Mouse (Mus musculus) brain, embryonic 14.5 days (tissue): ENCODE data around the gene Gpr62.

Experiments
- CTCF ChIP-seq: fragments of 200-500 bp; IDR thresholded peaks from 2 replicates; pipeline ENCODE4 v1.5.1; 2012; ENCODE audit warnings: inconsistent platforms, mild to moderate bottlenecking, moderate library complexity, borderline replicate concordance; ENCODE audit not compliant: insufficient read depth, insufficient read length; ENCODE audit errors: extremely low read depth
- POLR2A ChIP-seq: fragments of 200-500 bp; IDR thresholded peaks from 2 replicates; pipeline ENCODE4 v1.6.1; 2012; ENCODE audit warnings: mild to moderate bottlenecking, inconsistent platforms, borderline replicate concordance; ENCODE audit not compliant: poor library complexity, insufficient read depth, insufficient read length, severe bottlenecking; ENCODE audit errors: extremely low read depth

GRCm38 (mm10) chr9:106451899-106452298 lies 13.8 kb downstream of the Gpr62 start:
- TF ChIP-seq POLR2A (no peak), CTCF (no peak)
